Mouse (Mus musculus) ovary, adult 2 months (tissue): ENCODE results near the gene Gpx7. TPM values are rescaled to one million over a fixed set of nuclear protein-coding genes. Genes with fewer than 3 reads are reported as not detected.

Experiments used
- polyA plus RNA-seq: library from polyadenylated mRNA; depleted of rRNA; stranded (reverse); fragments of >200 nt; gene quantifications from 2 replicates; pipeline ENCODE4 v1.2.3, GENCODE M21; 2012; rRNA removed

Gpx7 gene
- 93.1 and 111 TPM in 2 replicates for polyA plus RNA-seq

DNA sequence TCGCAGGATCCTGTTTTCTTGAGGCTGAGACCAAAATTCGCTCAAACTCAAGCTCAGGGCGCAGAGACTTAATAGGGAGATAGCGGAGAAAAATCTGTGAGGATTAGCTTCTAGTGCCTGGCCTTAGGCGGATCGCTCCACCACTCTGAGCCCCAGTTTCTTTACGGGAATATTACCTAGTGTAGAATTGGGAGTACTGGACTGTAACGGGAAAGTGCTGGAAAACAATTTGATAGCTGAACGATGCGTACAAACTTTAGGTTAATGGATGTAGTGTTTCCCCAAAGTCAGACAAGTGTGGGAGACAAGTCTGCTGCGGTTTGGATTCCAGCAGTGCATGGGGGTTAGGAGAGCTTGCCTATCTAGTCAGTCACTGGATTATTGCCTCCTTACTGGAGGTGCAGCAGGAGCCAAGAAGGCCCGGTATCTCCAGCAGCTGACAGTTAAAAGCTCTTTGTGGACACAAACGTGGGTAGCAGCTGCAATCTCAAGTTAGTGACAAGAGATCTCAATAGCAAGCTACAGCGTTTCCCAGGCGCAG lies at the start of gene Gpx7:
Gene Gpx7, minus strand, starts transcription at position 101 of the 541 bp plus-strand sequence.

DNA sequence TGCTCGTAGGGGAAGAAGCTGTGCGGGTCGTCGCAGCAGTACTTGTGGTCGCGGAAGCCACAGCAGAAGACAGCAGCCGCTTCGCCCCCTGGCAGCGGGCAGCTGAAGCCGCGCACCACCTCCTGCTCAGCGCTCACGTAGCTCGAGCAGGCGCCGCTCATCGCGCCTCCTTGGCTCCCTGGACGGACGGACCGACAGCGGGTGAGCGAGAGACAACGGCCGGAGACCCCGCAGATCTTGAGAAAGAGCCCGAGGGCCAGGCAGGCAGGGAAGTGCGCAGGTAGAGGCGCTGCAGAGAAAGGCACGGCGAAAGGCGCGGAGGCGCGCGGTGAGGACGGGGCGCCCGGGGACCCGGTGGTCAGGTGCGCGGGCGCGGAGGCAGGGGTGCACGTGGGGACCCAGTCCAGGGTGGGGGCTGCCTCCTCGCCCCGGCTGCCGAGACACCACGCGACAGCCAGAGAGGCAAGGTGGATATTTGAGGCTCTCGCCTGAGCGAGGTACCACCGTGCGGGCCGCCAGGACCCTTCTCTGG lies 23.5 kb downstream of the Gpx7 start, which contains the start of gene Shisal2a:
Gene Shisal2a, minus strand, starts transcription at position 167 of the 532 bp plus-strand sequence.

Other genes with a start within 250 kb of the Gpx7 start
- 164 and 173 TPM in 2 replicates for gene Echdc2, start 241.5 kb downstream of the Gpx7 start, polyA plus RNA-seq
- gene Zyg11a, start 188.9 kb downstream of the Gpx7 start, polyA plus RNA-seq = 0.29 and 0.42 TPM in 2 replicates
- 7.6 and 8.7 TPM in 2 replicates for gene Zyg11b, start 105.9 kb downstream of the Gpx7 start, polyA plus RNA-seq
- gene Coa7, start 78.8 kb downstream of the Gpx7 start, polyA plus RNA-seq = 12.6 and 12.9 TPM in 2 replicates
- 9.1 and 9.7 TPM in 2 replicates for gene Shisal2a, start 23.6 kb downstream of the Gpx7 start, polyA plus RNA-seq
- 95.8 and 119 TPM in 2 replicates for gene Tut4, start 52.5 kb upstream of the Gpx7 start, polyA plus RNA-seq
- gene Prpf38a, start 172.4 kb upstream of the Gpx7 start, polyA plus RNA-seq = 3.0 and 3.6 TPM in 2 replicates
- 1.00 and 1.6 TPM in 2 replicates for gene Orc1, start 172.5 kb upstream of the Gpx7 start, polyA plus RNA-seq
- 36.7 and 43.7 TPM in 2 replicates for gene Cc2d1b, start 213.0 kb upstream of the Gpx7 start, polyA plus RNA-seq